Mouse (Mus musculus) splenic B cell, adult 2 months (primary cell): ENCODE data around the gene Gm49352.
"Not testable (repeated sequence)": the region's sequence is repeated elsewhere in the genome, so short reads cannot be mapped to it uniquely, and the experiment has no call there.

Experiments used
- DNase-seq: peaks from one replicate; pipeline ENCODE4 v3.0.0-alpha.2; 2011; ENCODE audit warnings: low read depth, low spot score
- H3K27me3 ChIP-seq: 2 replicates; pipeline ENCODE4 v1.6.1; 2012; ENCODE audit warnings: mild to moderate bottlenecking, low read length, moderate library complexity, mixed read lengths; ENCODE audit not compliant: control insufficient read depth, poor library complexity, insufficient read depth, severe bottlenecking
- H3K36me3 ChIP-seq: 2 replicates; pipeline ENCODE4 v1.6.1; 2012; ENCODE audit warnings: mild to moderate bottlenecking, low read length, moderate library complexity, mixed read lengths; ENCODE audit not compliant: control insufficient read depth, poor library complexity, insufficient read depth, severe bottlenecking

Gm49352 gene

GRCm38 (mm10) chr13:61568074-61568473 lies at the start of gene Gm49352:
TSS of gene Gm49352 (minus strand) at chr13:61568174.
- not testable (repeated sequence) for H3K36me3 ChIP-seq, DNase-seq, H3K27me3 ChIP-seq

- Histone ChIP-seq H3K36me3 (no peaks in the 10 kb centered on the region), H3K27me3 (no peaks in the 10 kb centered on the region)
- no peak for DNase-seq
Observed at GRCm38 (mm10) chr13:61570027-61570426, 2.1 kb upstream of the Gm49352 start, which contains the start of gene Cts3. TSS of gene Cts3 (minus strand) at chr13:61570127.

GRCm38 (mm10) chr13:61541631-61542030 lies 26.3 kb downstream of the Gm49352 start, which contains the start of gene Ctsm:
TSS of gene Ctsm (minus strand) at chr13:61541839.
- Histone ChIP-seq H3K27me3 (no peaks in the 10 kb centered on the region), H3K36me3 (no peaks in the 10 kb centered on the region)
- DNase-seq = no peak
